Mouse (Mus musculus) embryonic facial prominence, embryonic 14.5 days (tissue): ENCODE results near the gene Srcin1. TPM values are rescaled to one million over a fixed set of nuclear protein-coding genes. Genes with fewer than 3 reads are reported as not detected.

Experiments
- ATAC-seq: fragments of 200-750 bp; cut with Nextera tagmentation; 2 replicates; pipeline ENCODE4 v1.8.0; 2017; ENCODE audit warnings: low read depth, moderate number of reproducible peaks, moderate TSS enrichment
- DNase-seq: peaks from one replicate; pipeline ENCODE4 v3.0.0-alpha.2; 2015; ENCODE audit warnings: low spot score
- H3K27ac ChIP-seq: fragments of 300-500 bp; sonication (generic); replicated peaks from 2 replicates; pipeline ENCODE4 v1.5.1; 2014; ENCODE audit warnings: low read depth, mild to moderate bottlenecking, low read length, moderate library complexity
- H3K27me3 ChIP-seq: fragments of 300-500 bp; sonication (generic); replicated peaks from 2 replicates; pipeline ENCODE4 v1.6.1; 2014; ENCODE audit warnings: low read length; ENCODE audit not compliant: control insufficient read depth, insufficient read depth
- H3K36me3 ChIP-seq: fragments of 300-500 bp; sonication (generic); 2 replicates; pipeline ENCODE4 v1.6.1; 2014; ENCODE audit warnings: low read length, mixed read lengths; ENCODE audit not compliant: control insufficient read depth, insufficient read depth
- H3K4me1 ChIP-seq: fragments of 300-500 bp; sonication (generic); 2 replicates; pipeline ENCODE4 v1.6.1; 2014; ENCODE audit warnings: antibody characterized with exemption, low read length; ENCODE audit not compliant: control insufficient read depth, insufficient read depth
- H3K4me2 ChIP-seq: fragments of 300-500 bp; sonication (generic); 2 replicates; pipeline ENCODE4 v1.6.1; 2014; ENCODE audit warnings: low read depth, mild to moderate bottlenecking, low read length, moderate library complexity, mixed read lengths
- H3K4me3 ChIP-seq: fragments of 300-500 bp; sonication (generic); 2 replicates; pipeline ENCODE4 v1.5.1; 2014; ENCODE audit warnings: low read depth, mild to moderate bottlenecking, low read length
- H3K9ac ChIP-seq: fragments of 300-500 bp; sonication (generic); 2 replicates; pipeline ENCODE4 v1.6.1; 2014; ENCODE audit warnings: low read depth, mild to moderate bottlenecking, low read length, moderate library complexity, mixed read lengths
- H3K9me3 ChIP-seq: fragments of 300-500 bp; sonication (generic); 2 replicates; pipeline ENCODE4 v1.6.1; 2016; ENCODE audit warnings: low read length; ENCODE audit not compliant: control insufficient read depth
- WGBS: fragments of 180-500 bp; shearing (Covaris S2); extraction: QIAGEN DNeasy Blood & Tissue Kit; methylation state at CpG from one replicate; pipeline ENCODE4 v1.1.7; 2014; 5-methylcytosine and 5-hydroxymethylcytosine counted together
- polyA plus RNA-seq: library from polyadenylated mRNA; unstranded; fragments of >200 nt; fragmentation: Nextera tagmentation; extraction: Ambion mirVana; gene quantifications from 2 replicates; pipeline ENCODE4 v1.2.1, GENCODE M21; 2014

Srcin1 gene
- polyA plus RNA-seq, 1 experiment from 2014 or later: 1.6 TPM

- DNase-seq (peak; percentile 94), ATAC-seq (peak; percentile 88)
- Histone ChIP-seq H3K27me3 (peaks cover 43% of the 10 kb centered on the region), H3K27ac (no peak overlapping the region), H3K4me2 (0 out of 2 replicates have a peak overlapping the region, but pooled peaks have one; percentile 15), H3K9ac (no peak overlapping the region), H3K4me1 (peaks cover 33% of the 10 kb centered on the region), H3K9me3 (no peaks in the 10 kb centered on the region), H3K36me3 (no peaks in the 10 kb centered on the region), H3K4me3 (no peak overlapping the region)
- 18% methylated on average over 7 of the region's 8 CpGs for WGBS
These were observed 7.3 kb downstream of the Srcin1 start for GRCm38 (mm10) chr11:97568729-97569128.

- Histone ChIP-seq H3K27ac (no peak overlapping the region), H3K4me2 (no peak overlapping the region), H3K4me3 (no peak overlapping the region), H3K9me3 (no peaks in the 10 kb centered on the region), H3K4me1 (peaks cover 33% of the 10 kb centered on the region), H3K9ac (no peak overlapping the region), H3K27me3 (peaks cover 31% of the 10 kb centered on the region), H3K36me3 (no peaks in the 10 kb centered on the region)
- DNase-seq: no peak
- no peak for ATAC-seq
- WGBS: 13% methylated on average over 11 of the region's 11 CpGs
These were observed 8.5 kb downstream of the Srcin1 start for GRCm38 (mm10) chr11:97567480-97567879.

GRCm38 (mm10) chr11:97566551-97566950 is 9.4 kb downstream of the Srcin1 start:
- Histone ChIP-seq H3K9ac (no peak overlapping the region), H3K27me3 (peaks cover 24% of the 10 kb centered on the region), H3K9me3 (no peaks in the 10 kb centered on the region), H3K4me3 (no peak overlapping the region), H3K27ac (no peak overlapping the region), H3K4me2 (no peak overlapping the region), H3K36me3 (no peaks in the 10 kb centered on the region), H3K4me1 (peaks cover 29% of the 10 kb centered on the region)
- no peak for ATAC-seq
- no peak for DNase-seq
- WGBS: 3% methylated on average over 13 of the region's 13 CpGs

GRCm38 (mm10) chr11:97563730-97564129 is 12.3 kb downstream of the Srcin1 start:
- no peaks in the 10 kb centered on the region for H3K9me3 ChIP-seq
- H3K4me2 ChIP-seq: no peak overlapping the region
- no peak overlapping the region for H3K4me3 ChIP-seq
- H3K4me1 ChIP-seq: peaks cover 22% of the 10 kb centered on the region
- H3K9ac ChIP-seq: no peak overlapping the region
- ATAC-seq (no peak), DNase-seq (no peak)
- H3K27ac ChIP-seq: no peak overlapping the region
- H3K27me3 ChIP-seq: peaks cover 24% of the 10 kb centered on the region
- H3K36me3 ChIP-seq: no peaks in the 10 kb centered on the region
- WGBS: 27% methylated on average over 13 of the region's 14 CpGs

- WGBS: 49% methylated on average over 3 of the region's 3 CpGs
These were observed 13.4 kb downstream of the Srcin1 start for GRCm38 (mm10) chr11:97562536-97562935.

GRCm38 (mm10) chr11:97560210-97560963 is 15.6 kb downstream of the Srcin1 start:
- peaks cover 7% of the 10 kb centered on the region for H3K27me3 ChIP-seq
- H3K4me2 ChIP-seq: no peak overlapping the region
- no peaks in the 10 kb centered on the region for H3K36me3 ChIP-seq
- no peak overlapping the region for H3K9ac ChIP-seq
- ATAC-seq (no peak), DNase-seq (peak; percentile 36)
- H3K9me3 ChIP-seq: no peaks in the 10 kb centered on the region
- WGBS: 31% methylated on average over 17 of the region's 17 CpGs
- no peak overlapping the region for H3K27ac ChIP-seq
- H3K4me1 ChIP-seq: peaks cover 6% of the 10 kb centered on the region; the same call in 1 of the 2 replicates
- H3K4me3 ChIP-seq: no peak overlapping the region

More at GRCm38 (mm10) chr11:97562536-97562935, 13.4 kb downstream of the Srcin1 start:
- Histone ChIP-seq H3K27ac (no peak overlapping the region), H3K9ac (no peak overlapping the region), H3K36me3 (no peaks in the 10 kb centered on the region), H3K4me1 (peaks cover 17% of the 10 kb centered on the region), H3K4me2 (no peak overlapping the region), H3K27me3 (peaks cover 24% of the 10 kb centered on the region), H3K4me3 (no peak overlapping the region), H3K9me3 (no peaks in the 10 kb centered on the region)
- DNase-seq: no peak
- no peak for ATAC-seq

GRCm38 (mm10) chr11:97559549-97559948 is 16.4 kb downstream of the Srcin1 start:
- no peak overlapping the region for H3K4me2 ChIP-seq
- no peak overlapping the region; the same call in 1 of the 2 replicates for H3K27ac ChIP-seq
- no peak overlapping the region for H3K4me3 ChIP-seq
- WGBS: 49% methylated on average over 4 of the region's 4 CpGs
- H3K36me3 ChIP-seq: no peaks in the 10 kb centered on the region
- no peak for DNase-seq
- H3K9me3 ChIP-seq: no peaks in the 10 kb centered on the region
- peaks cover 6% of the 10 kb centered on the region; the same call in 1 of the 2 replicates for H3K4me1 ChIP-seq
- no peaks in the 10 kb centered on the region; the same call in 1 of the 2 replicates for H3K27me3 ChIP-seq
- no peak overlapping the region for H3K9ac ChIP-seq
- no peak for ATAC-seq

- Histone ChIP-seq H3K4me2 (no peak overlapping the region), H3K27ac (no peak overlapping the region), H3K27me3 (peaks cover 4% of the 10 kb centered on the region; the same call in 1 of the 2 replicates), H3K9ac (no peak overlapping the region), H3K36me3 (no peaks in the 10 kb centered on the region), H3K9me3 (no peaks in the 10 kb centered on the region), H3K4me1 (peaks cover 6% of the 10 kb centered on the region; the same call in 1 of the 2 replicates), H3K4me3 (no peak overlapping the region)
- ATAC-seq (no peak), DNase-seq (no peak)
- WGBS: 59% methylated on average over 4 of the region's 4 CpGs
These were observed 18.1 kb downstream of the Srcin1 start for GRCm38 (mm10) chr11:97557885-97558284.
